Mouse (Mus musculus) ES-CJ7 (cell line): ENCODE data around the gene Tns3.
A peak's percentile ranks its signal among the peaks of the same experiment; 100 is the strongest.

Experiments used
- DNase-seq: peaks from one replicate; pipeline ENCODE4 v3.0.0; 2011; ENCODE audit warnings: low read depth, low spot score

The Tns3 gene

GRCm38 (mm10) chr11:8651448-8652035, 12.8 kb downstream of the Tns3 start:
- DNase-seq = no peak

GRCm38 (mm10) chr11:8645609-8646008, 18.7 kb downstream of the Tns3 start:
- DNase-seq = no peak

- DNase-seq = no peak
Observed at GRCm38 (mm10) chr11:8644272-8644671, 20.1 kb downstream of the Tns3 start.

GRCm38 (mm10) chr11:8641634-8642277, 22.6 kb downstream of the Tns3 start:
- peak; percentile 89 for DNase-seq

- no peak for DNase-seq
Observed at GRCm38 (mm10) chr11:8639726-8640125, 24.6 kb downstream of the Tns3 start.

- DNase-seq = no peak
Observed at GRCm38 (mm10) chr11:8639007-8639718, 25.2 kb downstream of the Tns3 start.

- peak; percentile 60 for DNase-seq
Observed at GRCm38 (mm10) chr11:8637469-8638447, 26.6 kb downstream of the Tns3 start.

GRCm38 (mm10) chr11:8636680-8637079, 27.7 kb downstream of the Tns3 start:
- DNase-seq = no peak

- DNase-seq = peak; percentile 93
Observed at GRCm38 (mm10) chr11:8635778-8636177, 28.6 kb downstream of the Tns3 start.

GRCm38 (mm10) chr11:8634728-8635410, 29.5 kb downstream of the Tns3 start:
- DNase-seq = peak; percentile 93

- DNase-seq = no peak
Observed at GRCm38 (mm10) chr11:8632163-8632562, 32.2 kb downstream of the Tns3 start.

GRCm38 (mm10) chr11:8629862-8630390, 34.4 kb downstream of the Tns3 start:
- peak; percentile 65 for DNase-seq

GRCm38 (mm10) chr11:8629326-8629725, 35.0 kb downstream of the Tns3 start:
- no peak for DNase-seq

GRCm38 (mm10) chr11:8628846-8629253, 35.5 kb downstream of the Tns3 start:
- no peak for DNase-seq

- no peak for DNase-seq
Observed at GRCm38 (mm10) chr11:8627156-8627555, 37.2 kb downstream of the Tns3 start.

- no peak for DNase-seq
Observed at GRCm38 (mm10) chr11:8626715-8627114, 37.6 kb downstream of the Tns3 start.

GRCm38 (mm10) chr11:8625915-8626604, 38.3 kb downstream of the Tns3 start:
- peak; percentile 53 for DNase-seq

GRCm38 (mm10) chr11:8625451-8625850, 38.9 kb downstream of the Tns3 start:
- no peak for DNase-seq

GRCm38 (mm10) chr11:8624179-8624886, 40.0 kb downstream of the Tns3 start:
- peak; percentile 53 for DNase-seq

GRCm38 (mm10) chr11:8623852-8624178, 40.5 kb downstream of the Tns3 start:
- DNase-seq = no peak
